Mouse (Mus musculus): ENCODE results near the gene Psg27.
"Not testable (repeated sequence)": the region's sequence is repeated elsewhere in the genome, so short reads cannot be mapped to it uniquely, and the experiment has no call there.

Psg27 gene

GRCm38 (mm10) chr7:18567205-18567604 is at the start of gene Psg27:
Gene Psg27, minus strand, starts transcription at chr7:18567305.
- DNase-seq (ENCODE audit: low spot score): no peak

GRCm38 (mm10) chr7:18616401-18616800 is 49.3 kb upstream of the Psg27 start, which contains the start of gene Psg23:
Gene Psg23, minus strand, starts transcription at chr7:18616501.
- not testable (repeated sequence) for DNase-seq (ENCODE audit: low spot score)

- no peak for DNase-seq (ENCODE audit: low spot score)
These were observed 7.3 kb downstream of the Psg27 start for GRCm38 (mm10) chr7:18559850-18560249.

- not testable (repeated sequence) for DNase-seq (ENCODE audit: low spot score)
These were observed 11.4 kb downstream of the Psg27 start for GRCm38 (mm10) chr7:18555751-18556150.

GRCm38 (mm10) chr7:18533420-18533819 is 33.7 kb downstream of the Psg27 start:
- DNase-seq (ENCODE audit: low spot score): no peak

- DNase-seq (ENCODE audit: low spot score): no peak
These were observed 34.9 kb downstream of the Psg27 start, which contains the start of gene Psg25 for GRCm38 (mm10) chr7:18532169-18532568. Gene Psg25, minus strand, starts transcription at chr7:18532269.

GRCm38 (mm10) chr7:18524668-18525067 is 42.4 kb downstream of the Psg27 start:
- no peak for DNase-seq (ENCODE audit: low spot score)

- DNase-seq (ENCODE audit: low spot score): not testable (repeated sequence)
These were observed 54.3 kb downstream of the Psg27 start for GRCm38 (mm10) chr7:18512848-18513247.

- not testable (repeated sequence) for DNase-seq (ENCODE audit: low spot score)
These were observed 54.7 kb downstream of the Psg27 start for GRCm38 (mm10) chr7:18512417-18512816.

- DNase-seq (ENCODE audit: low spot score): no peak
These were observed 55.6 kb downstream of the Psg27 start for GRCm38 (mm10) chr7:18511479-18511878.
